Mouse (Mus musculus) liver, postnatal 0 days (tissue): ENCODE data around the gene Apol7e.

Experiments used
- CTCF ChIP-seq: sonication (generic); IDR thresholded peaks from 2 replicates; pipeline ENCODE4 v1.5.1; 2016; ENCODE audit warnings: antibody characterized with exemption, low read depth
- EP300 ChIP-seq: IDR thresholded peaks from 2 replicates; pipeline ENCODE4 v1.6.1; 2016; ENCODE audit warnings: antibody characterized with exemption, low read depth, mild to moderate bottlenecking

- TF ChIP-seq CTCF (no peak), EP300 (no peak)
These were observed 49.8 kb downstream of the Apol7e start for GRCm38 (mm10) chr15:77748414-77748813.
